Mouse (Mus musculus) E14TG2a.4 (cell line): ENCODE results near the gene Ccdc78.

Source experiments
- CTCF ChIP-seq: conservative IDR thresholded peaks from 2 replicates; pipeline ENCODE4 v1.5.1; 2014; ENCODE audit warnings: low read length
- NANOG ChIP-seq: IDR thresholded peaks from 2 replicates; pipeline ENCODE4 v1.6.1; 2014; ENCODE audit warnings: borderline replicate concordance, low read length, mixed read lengths
- POU5F1 ChIP-seq: IDR thresholded peaks from 2 replicates; pipeline ENCODE4 v1.6.1; 2014; ENCODE audit warnings: low read length, borderline replicate concordance

- TF ChIP-seq CTCF (no peak), POU5F1 (no peak), NANOG (no peak)
Observed at GRCm38 (mm10) chr17:25833291-25833663, 46.9 kb downstream of the Ccdc78 start, which contains the start of gene Stub1.
